Mouse (Mus musculus): Measurements from ENCODE around the gene Olfr558.

Olfr558 gene

GRCm38 (mm10) chr7:102701915-102702314, at the start of gene Olfr558:
Gene Olfr558, plus strand, starts transcription at chr7:102702215.
- DNase-seq, result no peak

GRCm38 (mm10) chr7:102658523-102658922, 43.5 kb upstream of the Olfr558 start, which contains the start of gene Olfr555:
Gene Olfr555, plus strand, starts transcription at chr7:102658823.
- no peak for DNase-seq

- DNase-seq, result no peak
Observed at GRCm38 (mm10) chr7:102664599-102664998, 37.4 kb upstream of the Olfr558 start, which contains the start of gene Olfr556. Gene Olfr556, plus strand, starts transcription at chr7:102664899.

- no peak for DNase-seq
Observed at GRCm38 (mm10) chr7:102665378-102665777, 36.6 kb upstream of the Olfr558 start.

- DNase-seq, result no peak
Observed at GRCm38 (mm10) chr7:102676225-102676624, 25.8 kb upstream of the Olfr558 start.

GRCm38 (mm10) chr7:102681916-102682315, 20.1 kb upstream of the Olfr558 start:
- DNase-seq, result no peak

GRCm38 (mm10) chr7:102686944-102687501, 15.0 kb upstream of the Olfr558 start, which contains the start of gene Trim68:
Gene Trim68, minus strand, starts transcription at chr7:102687327.
- peak; percentile 83 to 86 for DNase-seq

GRCm38 (mm10) chr7:102695358-102696125, 6.5 kb upstream of the Olfr558 start, which contains the start of gene Olfr557:
Gene Olfr557, plus strand, starts transcription at chr7:102695910.
- peak in 1 of 2 experiments; percentile 11 for DNase-seq

GRCm38 (mm10) chr7:102698461-102698860, 3.6 kb upstream of the Olfr558 start:
- no peak for DNase-seq

GRCm38 (mm10) chr7:102718970-102719369, 17.0 kb downstream of the Olfr558 start, which contains the start of gene Olfr33:
Gene Olfr33, minus strand, starts transcription at chr7:102719070.
- no peak for DNase-seq

GRCm38 (mm10) chr7:102727391-102727790, 25.4 kb downstream of the Olfr558 start, which contains the start of gene Olfr559:
Gene Olfr559, minus strand, starts transcription at chr7:102727491.
- DNase-seq, result no peak

GRCm38 (mm10) chr7:102733793-102734192, 31.8 kb downstream of the Olfr558 start:
- DNase-seq, result no peak

- no peak for DNase-seq
Observed at GRCm38 (mm10) chr7:102737705-102738104, 35.7 kb downstream of the Olfr558 start.

GRCm38 (mm10) chr7:102752086-102752485, 50.1 kb downstream of the Olfr558 start:
- DNase-seq, result no peak

GRCm38 (mm10) chr7:102759266-102759665, 57.3 kb downstream of the Olfr558 start, which contains the start of the genes Olfr560 and Olfr78:
Gene Olfr560, minus strand, starts transcription at chr7:102759366.
Gene Olfr78, minus strand, starts transcription at chr7:102759471.
- no peak for DNase-seq

All from kidney, adult 8-10 months (tissue).